Mouse (Mus musculus) kidney, postnatal 0 days (tissue): ENCODE measurements at regions not wholly inside any gene's neighbourhood (a gene's known extent, or its start where the extent isn't known, plus 50 kb on each side); places are given as distances from the start of the nearest gene placed in this dataset.

Source experiments
- ATAC-seq: fragments of 200-750 bp; cut with Nextera tagmentation; replicated peaks from 2 replicates; pipeline ENCODE4 v1.8.0; 2017; ENCODE audit warnings: low read depth, moderate number of reproducible peaks, moderate TSS enrichment, moderate library complexity; ENCODE audit not compliant: low FRiP score
- DNase-seq: peaks from one replicate; pipeline ENCODE4 v3.0.0-alpha.2; 2016; ENCODE audit warnings: low spot score
- H3K27ac ChIP-seq: fragments of 300-500 bp; sonication (generic); 2 replicates; pipeline ENCODE4 v1.5.1; 2014; ENCODE audit warnings: mild to moderate bottlenecking
- H3K27me3 ChIP-seq: fragments of 300-500 bp; sonication (generic); 2 replicates; pipeline ENCODE4 v1.6.1; 2014; ENCODE audit warnings: low read length, mixed read lengths; ENCODE audit not compliant: insufficient read depth
- H3K36me3 ChIP-seq: fragments of 300-500 bp; sonication (generic); 2 replicates; pipeline ENCODE4 v1.6.1; 2014; ENCODE audit warnings: low read length, mixed read lengths; ENCODE audit not compliant: insufficient read depth
- H3K4me1 ChIP-seq: fragments of 300-500 bp; sonication (generic); replicated peaks from 2 replicates; pipeline ENCODE4 v1.6.1; 2014; ENCODE audit warnings: antibody characterized with exemption, low read length, mixed read lengths; ENCODE audit not compliant: insufficient read depth
- H3K4me2 ChIP-seq: fragments of 300-500 bp; sonication (generic); 2 replicates; pipeline ENCODE4 v1.6.1; 2014; ENCODE audit warnings: mild to moderate bottlenecking, low read length, moderate library complexity, mixed read lengths
- H3K4me3 ChIP-seq: fragments of 300-500 bp; sonication (generic); replicated peaks from 2 replicates; pipeline ENCODE4 v1.5.1; 2014; ENCODE audit warnings: low read depth, low read length
- H3K9ac ChIP-seq: fragments of 300-500 bp; sonication (generic); 2 replicates; pipeline ENCODE4 v1.6.1; 2014; ENCODE audit warnings: low read depth, low read length
- H3K9me3 ChIP-seq: fragments of 300-500 bp; sonication (generic); replicated peaks from 2 replicates; pipeline ENCODE4 v1.6.1; 2016; ENCODE audit warnings: low read length, inconsistent platforms, mixed read lengths
- CTCF ChIP-seq: IDR thresholded peaks from 2 replicates; pipeline ENCODE4 v1.5.1; 2016; ENCODE audit warnings: antibody characterized with exemption, low read depth, mild to moderate bottlenecking, moderate library complexity
- WGBS: fragments of 180-500 bp; shearing (Covaris S2); extraction: QIAGEN DNeasy Blood & Tissue Kit; methylation state at CpG from one replicate; pipeline ENCODE4 v1.1.7; 2014; 5-methylcytosine and 5-hydroxymethylcytosine counted together

DNA sequence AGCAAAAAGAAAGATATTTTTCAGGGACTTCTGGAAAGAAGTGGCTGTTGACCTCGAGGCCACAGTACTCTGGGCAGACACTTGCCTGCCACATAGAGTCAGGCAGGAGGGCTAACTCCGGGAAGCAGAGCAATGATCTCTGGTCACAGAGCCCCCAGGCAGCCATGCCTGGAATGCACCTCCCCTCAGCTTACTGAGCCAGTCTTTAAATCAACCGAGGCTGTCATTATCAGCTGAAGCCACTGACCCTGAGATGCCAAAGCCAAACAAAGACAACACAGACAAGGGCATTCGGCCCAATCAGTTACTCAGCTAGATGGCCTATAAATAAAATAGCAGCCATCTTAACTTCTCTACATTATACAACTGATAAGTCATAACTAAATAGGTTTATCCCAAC is 52.2 kb upstream of the Foxo6 start:
- H3K9ac ChIP-seq = no peak overlapping the region
- no peak for ATAC-seq
- DNase-seq = peak; percentile 16
- no peak overlapping the region for H3K4me3 ChIP-seq
- H3K36me3 ChIP-seq = no peaks in the 10 kb centered on the region
- H3K9me3 ChIP-seq = no peaks in the 10 kb centered on the region
- no peaks in the 10 kb centered on the region for H3K4me1 ChIP-seq
- TF ChIP-seq CTCF = no peak
- H3K4me2 ChIP-seq = no peak overlapping the region
- no peak overlapping the region for H3K27ac ChIP-seq
- WGBS = 12% methylated on average over 4 of the region's 4 CpGs
- H3K27me3 ChIP-seq = no peaks in the 10 kb centered on the region

DNA sequence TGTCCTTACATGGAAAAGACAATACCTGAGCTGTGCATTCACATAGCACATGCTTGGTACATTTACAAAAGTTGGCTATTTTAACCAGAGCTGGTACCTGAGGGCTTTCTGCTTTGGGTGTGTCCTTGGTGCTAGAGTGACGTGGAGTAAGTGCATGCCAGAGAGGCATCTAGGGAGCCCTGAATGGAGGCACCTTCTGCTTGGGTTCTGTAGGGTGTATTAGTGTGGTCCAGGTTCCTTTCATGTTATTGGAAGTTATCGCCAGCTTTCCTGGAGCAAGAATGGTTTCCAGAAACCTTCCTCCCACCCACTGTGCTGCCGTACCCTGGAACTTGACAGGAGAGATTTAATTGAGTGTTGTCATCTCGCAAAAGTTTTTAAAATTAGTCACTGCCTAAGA is 53.5 kb upstream of the Foxo6 start:
- Histone ChIP-seq H3K27me3 (no peaks in the 10 kb centered on the region), H3K4me3 (no peak overlapping the region), H3K4me2 (no peak overlapping the region), H3K4me1 (no peaks in the 10 kb centered on the region), H3K9ac (no peak overlapping the region), H3K36me3 (no peaks in the 10 kb centered on the region), H3K9me3 (no peaks in the 10 kb centered on the region), H3K27ac (no peak overlapping the region)
- TF ChIP-seq CTCF = no peak
- DNase-seq (no peak), ATAC-seq (no peak)
- WGBS = 76% methylated on average over 4 of the region's 4 CpGs

DNA sequence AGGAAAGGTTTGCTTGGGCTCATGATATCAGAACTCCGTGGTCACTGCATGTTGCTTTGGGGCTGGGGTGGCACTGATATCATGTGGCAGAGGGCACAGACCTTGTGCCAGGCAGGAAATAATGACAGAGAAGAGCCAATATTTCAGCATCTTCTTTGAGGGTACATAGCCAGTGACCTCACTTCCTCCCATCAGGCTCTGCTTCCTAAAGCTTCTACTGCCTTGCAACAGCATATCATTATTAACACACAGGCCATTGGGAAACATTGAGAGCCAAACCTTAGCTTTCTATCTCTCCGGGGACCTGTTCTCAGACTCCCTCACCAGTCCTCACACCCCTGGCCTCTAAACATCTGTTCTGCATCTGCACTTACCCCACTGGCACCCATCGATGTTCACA is 54.8 kb upstream of the Foxo6 start:
- DNase-seq (no peak), ATAC-seq (no peak)
- TF ChIP-seq CTCF = no peak
- H3K9me3 ChIP-seq = no peaks in the 10 kb centered on the region
- H3K36me3 ChIP-seq = no peaks in the 10 kb centered on the region
- 65% methylated on average over 3 of the region's 3 CpGs for WGBS
- no peak overlapping the region for H3K27ac ChIP-seq
- no peak overlapping the region for H3K4me2 ChIP-seq
- H3K4me3 ChIP-seq = no peak overlapping the region
- no peaks in the 10 kb centered on the region for H3K27me3 ChIP-seq
- no peaks in the 10 kb centered on the region for H3K4me1 ChIP-seq
- H3K9ac ChIP-seq = no peak overlapping the region

DNA sequence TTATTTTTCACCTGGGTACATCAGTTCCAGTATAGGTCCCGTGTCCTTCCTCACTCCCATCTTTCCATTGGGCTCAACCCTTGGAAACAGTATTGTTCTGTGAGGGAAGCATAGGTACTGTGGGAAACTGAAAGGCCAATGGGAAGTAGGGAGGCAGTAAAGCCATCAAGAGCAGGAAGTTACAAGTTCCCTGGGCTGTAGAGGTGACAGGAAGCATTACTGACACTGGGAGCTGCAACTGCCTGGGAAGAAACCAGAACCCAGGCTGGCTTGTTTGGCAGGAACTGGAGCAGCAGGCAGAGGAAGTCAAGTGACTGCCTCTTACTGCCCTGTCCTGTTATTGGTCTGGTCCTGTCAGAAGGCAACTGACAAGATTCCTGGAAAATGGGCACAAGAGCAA is 55.5 kb upstream of the Foxo6 start:
- no peak overlapping the region for H3K4me2 ChIP-seq
- ATAC-seq (no peak), DNase-seq (no peak)
- H3K4me3 ChIP-seq = no peak overlapping the region
- TF ChIP-seq CTCF = no peak
- 76% methylated on average over 1 of the region's 1 CpGs for WGBS
- no peaks in the 10 kb centered on the region for H3K36me3 ChIP-seq
- H3K4me1 ChIP-seq = no peaks in the 10 kb centered on the region
- H3K9ac ChIP-seq = no peak overlapping the region
- no peaks in the 10 kb centered on the region for H3K9me3 ChIP-seq
- H3K27ac ChIP-seq = no peak overlapping the region
- H3K27me3 ChIP-seq = no peaks in the 10 kb centered on the region

DNA sequence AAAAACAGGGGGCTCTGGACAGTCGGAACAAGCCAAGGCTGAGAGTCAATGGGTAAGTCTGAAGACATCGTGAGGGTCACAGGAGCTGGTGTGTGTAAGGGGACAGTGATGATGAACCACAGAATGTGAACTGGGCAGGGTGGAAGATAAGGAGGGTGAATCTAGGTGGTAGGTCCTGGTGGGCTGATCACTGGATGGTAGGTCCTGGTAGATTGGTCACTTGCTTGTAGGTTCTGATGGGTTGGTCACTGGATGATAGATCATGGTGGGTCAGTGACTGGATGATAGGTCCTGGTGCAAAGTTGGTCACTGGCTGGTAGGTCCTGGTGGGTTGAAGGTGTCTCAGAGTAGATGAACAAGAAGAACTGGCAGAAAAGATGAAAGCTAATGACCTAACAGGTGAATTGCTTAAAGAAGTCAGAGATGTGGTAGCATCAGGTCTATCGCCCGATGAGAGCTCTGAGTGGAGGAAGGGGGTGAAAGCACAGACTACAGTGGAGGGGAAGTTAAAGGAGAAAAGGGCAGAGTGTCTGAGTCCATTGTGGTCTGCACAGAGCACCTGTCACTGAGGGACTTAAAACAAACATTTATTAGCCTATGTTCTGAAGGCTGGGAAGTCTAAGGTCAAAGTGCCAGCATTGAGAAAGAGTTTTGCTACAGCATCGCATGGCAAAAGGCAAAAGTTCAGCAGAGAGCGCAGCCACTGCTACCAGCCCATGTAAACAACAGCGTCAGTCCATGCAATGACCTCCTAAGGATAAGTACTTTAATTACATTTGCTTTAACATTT is 58.7 kb upstream of the Foxo6 start:
- Histone ChIP-seq H3K36me3 (no peaks in the 10 kb centered on the region), H3K27me3 (no peaks in the 10 kb centered on the region), H3K27ac (no peak overlapping the region), H3K9me3 (no peaks in the 10 kb centered on the region), H3K4me2 (no peak overlapping the region), H3K4me3 (no peak overlapping the region), H3K9ac (no peak overlapping the region), H3K4me1 (no peaks in the 10 kb centered on the region)
- TF ChIP-seq CTCF = no peak
- WGBS = 80% methylated on average over 7 of the region's 7 CpGs
- no peak for ATAC-seq
- no peak for DNase-seq

DNA sequence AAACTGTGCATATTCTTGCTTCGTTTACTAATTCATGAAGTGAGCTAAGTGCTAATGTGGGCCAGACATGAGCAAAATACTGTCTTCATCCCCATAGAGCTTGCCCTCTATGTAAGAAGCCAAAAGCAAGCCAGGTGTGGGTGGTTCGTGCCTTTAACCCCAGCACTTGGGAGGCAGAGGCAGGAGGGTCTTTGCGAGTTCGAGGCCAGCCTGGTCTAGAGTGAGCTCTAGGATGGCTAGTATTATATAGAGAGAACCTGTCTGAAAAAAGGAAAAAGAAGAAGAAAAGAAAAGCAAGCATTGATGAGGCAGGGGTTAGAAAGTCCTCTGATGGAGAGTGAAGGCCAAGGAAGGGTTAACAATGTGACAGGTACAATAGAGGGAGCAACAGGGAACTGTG is 55.2 kb upstream of the Scmh1 start:
- no peak overlapping the region for H3K4me3 ChIP-seq
- no peaks in the 10 kb centered on the region for H3K9me3 ChIP-seq
- DNase-seq = no peak
- no peak for TF ChIP-seq CTCF
- no peaks in the 10 kb centered on the region for H3K27me3 ChIP-seq
- no peak overlapping the region for H3K4me2 ChIP-seq
- no peaks in the 10 kb centered on the region for H3K4me1 ChIP-seq
- no peak for ATAC-seq
- no peaks in the 10 kb centered on the region for H3K36me3 ChIP-seq
- no peak overlapping the region for H3K27ac ChIP-seq
- WGBS = 91% methylated on average over 4 of the region's 4 CpGs
- no peak overlapping the region for H3K9ac ChIP-seq

DNA sequence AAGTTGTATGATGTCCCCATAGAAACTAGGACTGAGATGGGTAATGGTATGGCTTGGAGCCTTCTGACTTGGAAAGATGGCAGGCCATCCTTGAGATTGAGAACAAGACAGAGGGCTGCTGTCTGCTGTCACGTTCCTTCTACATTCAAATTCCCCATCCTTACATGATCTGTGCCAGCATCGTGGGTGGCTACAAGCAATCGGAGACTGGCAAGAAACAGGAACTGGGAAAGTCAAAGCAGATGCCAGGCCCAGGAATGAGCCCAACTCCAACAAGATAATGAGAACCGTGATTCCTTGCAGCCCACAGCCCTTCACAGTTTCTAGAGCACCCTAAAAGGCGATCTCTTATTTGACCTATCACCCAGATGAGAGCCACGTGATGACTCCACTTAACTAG is 51.3 kb upstream of the Scmh1 start:
- 86% methylated on average over 6 of the region's 6 CpGs for WGBS
- Histone ChIP-seq H3K27me3 (no peaks in the 10 kb centered on the region), H3K9ac (no peak overlapping the region), H3K4me1 (no peaks in the 10 kb centered on the region), H3K4me3 (no peak overlapping the region), H3K36me3 (no peaks in the 10 kb centered on the region), H3K27ac (no peak overlapping the region), H3K9me3 (no peaks in the 10 kb centered on the region), H3K4me2 (no peak overlapping the region)
- ATAC-seq = no peak
- no peak for TF ChIP-seq CTCF
- DNase-seq = no peak
